Mouse (Mus musculus): Measurements from ENCODE around the gene Syt16. TPM values are rescaled to one million over a fixed set of nuclear protein-coding genes. Genes with fewer than 3 reads are reported as not detected.

The Syt16 gene
- polyA plus RNA-seq, 1 experiment from 2014 or later: 0.07 TPM

GRCm38 (mm10) chr12:74192552-74192951 is 195.1 kb downstream of the Syt16 start:
- Histone ChIP-seq H3K4me2 (no peak overlapping the region), H3K27me3 (replicated peaks) (no peaks in the 10 kb centered on the region), H3K9me3 (replicated peaks) (no peaks in the 10 kb centered on the region), H3K4me1 (no peaks in the 10 kb centered on the region), H3K4me3 (no peak overlapping the region), H3K27ac (no peak overlapping the region), H3K36me3 (no peaks in the 10 kb centered on the region), H3K9ac (no peak overlapping the region)
- 58% methylated on average over 4 of the region's 4 CpGs for WGBS (ENCODE audit: insufficient replicate concordance)
- no peak for ATAC-seq

GRCm38 (mm10) chr12:74201410-74201809 is 203.9 kb downstream of the Syt16 start:
- no peak overlapping the region for H3K4me2 ChIP-seq
- no peak overlapping the region for H3K4me3 ChIP-seq
- H3K27me3 ChIP-seq (replicated peaks): no peaks in the 10 kb centered on the region
- H3K36me3 ChIP-seq: no peaks in the 10 kb centered on the region
- ATAC-seq: no peak
- 71% methylated on average over 5 of the region's 5 CpGs for WGBS (ENCODE audit: insufficient replicate concordance)
- H3K4me1 ChIP-seq: no peaks in the 10 kb centered on the region
- H3K27ac ChIP-seq: no peak overlapping the region
- no peak overlapping the region for H3K9ac ChIP-seq
- H3K9me3 ChIP-seq (replicated peaks): no peaks in the 10 kb centered on the region

DNA sequence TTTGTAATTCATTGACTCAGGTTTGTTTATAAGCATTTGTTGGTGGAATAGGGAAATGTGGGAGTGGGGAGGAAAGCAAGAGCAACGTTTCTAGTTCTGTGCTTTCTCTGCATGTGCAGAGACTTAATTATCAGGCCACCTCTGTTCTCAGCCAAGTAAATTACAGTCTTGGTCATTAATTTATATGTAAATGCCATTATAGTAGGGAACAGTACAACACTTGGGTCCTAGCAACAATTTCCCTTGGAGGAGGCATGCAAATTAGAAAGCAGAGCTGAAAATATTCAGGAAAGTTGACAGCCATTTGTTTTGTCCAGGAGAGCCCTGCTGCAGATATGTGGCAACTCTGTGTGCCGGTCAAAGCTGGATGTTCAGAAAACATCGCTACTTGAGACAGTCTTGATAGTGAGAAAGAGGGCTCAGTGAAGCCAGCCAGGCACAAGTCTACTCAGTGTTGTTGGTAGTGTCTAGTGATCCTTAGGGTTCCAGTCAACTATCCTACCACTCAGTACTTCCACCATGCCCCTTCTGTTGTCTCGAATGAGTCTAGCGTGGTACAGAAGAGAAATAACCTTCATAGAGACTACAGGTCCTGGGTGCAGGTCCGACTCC is 205.1 kb downstream of the Syt16 start:
- H3K9ac ChIP-seq: no peak overlapping the region
- H3K9me3 ChIP-seq (replicated peaks): no peaks in the 10 kb centered on the region
- no peak overlapping the region for H3K4me2 ChIP-seq
- H3K27ac ChIP-seq: no peak overlapping the region
- no peak overlapping the region for H3K4me3 ChIP-seq
- ATAC-seq: no peak
- no peaks in the 10 kb centered on the region for H3K36me3 ChIP-seq
- no peaks in the 10 kb centered on the region for H3K27me3 ChIP-seq (replicated peaks)
- no peaks in the 10 kb centered on the region for H3K4me1 ChIP-seq
- WGBS (ENCODE audit: insufficient replicate concordance): 69% methylated on average over 6 of the region's 6 CpGs

DNA sequence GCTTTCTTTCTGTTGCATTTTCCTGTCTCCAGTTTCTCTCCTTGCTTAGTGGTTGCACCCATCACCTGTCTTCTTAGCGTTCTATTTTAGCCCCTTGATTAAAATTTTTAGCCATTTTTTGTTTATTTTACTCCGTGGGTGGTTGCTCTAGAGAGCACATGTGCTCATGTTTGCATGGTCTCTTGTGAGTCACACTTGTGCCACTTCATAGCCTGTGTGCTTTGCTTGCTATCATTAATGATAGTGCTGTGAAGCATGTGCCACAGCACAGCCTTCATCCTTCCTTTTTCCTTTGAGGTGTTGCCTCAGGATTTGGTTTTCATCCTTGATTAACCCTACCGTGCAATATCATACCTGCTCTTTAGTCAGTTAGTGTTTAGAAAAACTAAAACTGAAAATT is 214.7 kb downstream of the Syt16 start:
- no peaks in the 10 kb centered on the region for H3K27me3 ChIP-seq (replicated peaks)
- ATAC-seq: no peak
- H3K27ac ChIP-seq: no peak overlapping the region
- no peaks in the 10 kb centered on the region for H3K9me3 ChIP-seq (replicated peaks)
- H3K4me1 ChIP-seq: no peaks in the 10 kb centered on the region
- no peaks in the 10 kb centered on the region for H3K36me3 ChIP-seq
- H3K4me2 ChIP-seq: no peak overlapping the region
- no peak overlapping the region for H3K4me3 ChIP-seq
- H3K9ac ChIP-seq: no peak overlapping the region
- WGBS (ENCODE audit: insufficient replicate concordance): 51% methylated on average over 3 of the region's 3 CpGs

DNA sequence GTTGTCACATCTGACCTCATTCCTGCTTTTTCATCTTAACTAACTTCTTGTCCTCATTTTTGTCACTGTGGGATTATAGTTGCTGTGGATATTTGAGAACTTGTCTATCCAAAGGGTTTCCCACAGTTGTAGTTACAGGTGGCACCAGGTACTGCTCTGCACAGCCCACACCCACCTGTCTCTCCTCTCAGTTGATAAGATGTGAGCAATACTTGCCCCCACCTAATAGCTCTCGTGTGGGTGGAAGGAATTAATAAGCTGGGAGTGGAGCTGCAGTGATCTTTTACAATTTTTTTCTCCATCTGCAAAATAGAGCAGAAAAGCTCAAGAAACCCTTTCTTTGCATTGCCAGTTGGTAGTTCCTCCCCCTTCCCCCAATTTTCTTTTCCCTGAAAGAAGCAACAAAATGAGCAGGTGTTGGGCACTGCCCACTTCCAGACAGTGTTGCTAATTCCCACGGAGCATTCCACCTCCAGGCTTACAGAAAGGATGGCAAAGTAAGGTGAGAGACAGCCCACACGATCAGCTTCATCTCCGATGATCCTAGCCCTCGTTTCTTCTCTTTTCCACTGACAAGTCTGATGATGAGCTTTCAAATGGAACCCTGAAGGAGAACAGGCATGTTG is 218.8 kb downstream of the Syt16 start:
- Histone ChIP-seq H3K9ac (no peak overlapping the region), H3K27me3 (replicated peaks) (no peaks in the 10 kb centered on the region), H3K9me3 (replicated peaks) (no peaks in the 10 kb centered on the region), H3K27ac (no peak overlapping the region), H3K36me3 (no peaks in the 10 kb centered on the region), H3K4me3 (no peak overlapping the region), H3K4me2 (no peak overlapping the region), H3K4me1 (no peaks in the 10 kb centered on the region)
- no peak for ATAC-seq
- 56% methylated on average over 5 of the region's 5 CpGs for WGBS (ENCODE audit: insufficient replicate concordance)

DNA sequence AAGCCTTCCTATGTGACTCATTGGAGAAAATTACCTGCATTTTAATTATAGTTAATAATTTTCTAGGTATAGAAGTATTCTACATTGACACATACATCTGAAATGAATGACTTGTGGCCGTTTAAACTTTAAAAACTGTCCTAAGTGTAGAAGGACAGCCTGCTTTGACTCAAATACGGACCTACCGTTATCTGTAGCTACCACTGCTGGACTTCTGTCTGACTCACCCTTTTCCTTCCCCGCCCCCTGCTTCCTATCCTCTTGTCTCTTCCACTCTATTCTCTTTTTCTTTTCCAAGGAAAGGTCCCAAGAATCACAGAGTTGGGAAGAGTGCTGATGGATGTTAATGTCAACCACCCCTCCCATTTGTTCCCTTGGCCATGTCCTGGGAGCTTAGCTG is 222.4 kb downstream of the Syt16 start:
- WGBS (ENCODE audit: insufficient replicate concordance): 36% methylated on average over 4 of the region's 4 CpGs
- Histone ChIP-seq H3K9ac (no peak overlapping the region), H3K4me2 (no peak overlapping the region), H3K9me3 (replicated peaks) (no peaks in the 10 kb centered on the region), H3K36me3 (no peaks in the 10 kb centered on the region), H3K27me3 (replicated peaks) (no peaks in the 10 kb centered on the region), H3K27ac (no peak overlapping the region), H3K4me1 (no peaks in the 10 kb centered on the region), H3K4me3 (no peak overlapping the region)
- no peak for ATAC-seq

DNA sequence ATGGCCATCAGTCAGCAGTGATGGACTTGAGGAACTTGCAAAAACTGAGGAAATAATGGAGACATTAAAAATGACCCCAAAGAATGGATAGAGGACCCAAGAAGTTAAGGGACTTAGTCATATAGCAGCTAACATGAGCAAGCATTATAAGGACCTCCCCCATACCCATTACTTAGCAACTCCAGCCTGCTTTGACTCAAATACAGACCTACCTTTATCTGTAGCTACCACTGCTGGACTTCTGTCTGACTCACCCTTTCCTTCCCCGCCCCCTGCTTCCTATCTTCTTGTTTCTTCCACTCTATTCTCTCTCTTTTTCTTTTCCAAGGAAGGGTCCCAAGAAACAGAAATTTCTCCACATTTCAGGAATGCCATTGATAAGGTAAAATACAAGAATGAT is 223.2 kb downstream of the Syt16 start:
- H3K4me3 ChIP-seq: no peak overlapping the region
- H3K27me3 ChIP-seq (replicated peaks): no peaks in the 10 kb centered on the region
- peak; percentile 63 for ATAC-seq
- no peaks in the 10 kb centered on the region for H3K4me1 ChIP-seq
- no peak overlapping the region for H3K4me2 ChIP-seq
- no peak overlapping the region for H3K9ac ChIP-seq
- H3K9me3 ChIP-seq (replicated peaks): no peaks in the 10 kb centered on the region
- H3K36me3 ChIP-seq: no peaks in the 10 kb centered on the region
- 48% methylated on average over 1 of the region's 1 CpGs for WGBS (ENCODE audit: insufficient replicate concordance)
- no peak overlapping the region for H3K27ac ChIP-seq

DNA sequence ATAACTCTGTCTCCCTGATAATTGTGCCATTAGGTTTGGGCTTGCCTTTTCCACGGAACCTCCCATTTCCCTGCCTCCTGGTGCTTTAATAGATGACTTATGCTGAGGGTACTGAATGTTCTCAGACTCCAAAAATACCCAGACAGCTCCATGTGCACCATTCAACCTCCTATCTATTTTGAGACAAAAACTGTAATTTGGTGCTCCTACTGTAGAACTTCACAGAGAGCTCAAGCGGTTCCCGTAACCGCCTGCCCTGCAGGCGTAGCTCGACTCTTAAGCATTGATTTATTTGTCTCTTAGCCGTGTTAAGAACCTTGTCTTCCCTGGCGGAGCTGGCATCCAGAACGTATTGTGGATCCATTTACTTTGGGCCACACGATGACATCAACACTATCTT is 233.3 kb downstream of the Syt16 start:
- Histone ChIP-seq H3K4me1 (no peaks in the 10 kb centered on the region), H3K9ac (no peak overlapping the region)
- WGBS (ENCODE audit: insufficient replicate concordance): 72% methylated on average over 10 of the region's 10 CpGs

DNA sequence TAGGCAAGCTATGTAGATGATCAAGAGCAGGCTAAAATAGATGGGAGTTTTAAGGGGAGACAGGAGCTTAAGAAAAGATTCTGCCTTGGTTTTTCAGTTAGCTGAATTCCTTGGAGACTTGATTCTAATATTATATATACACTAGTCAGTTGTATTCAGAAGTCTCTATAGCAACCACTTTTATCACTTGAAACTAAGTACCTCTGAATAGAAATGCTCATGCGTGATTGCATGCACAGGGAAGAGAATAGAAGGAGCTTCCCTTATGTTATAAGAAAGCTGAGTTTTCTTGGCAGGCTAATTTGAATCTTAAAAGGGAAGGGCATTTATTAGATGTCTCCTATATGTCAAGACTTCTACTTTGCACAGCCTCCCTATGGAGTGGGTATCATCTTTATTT is 235.4 kb downstream of the Syt16 start:
- H3K4me1 ChIP-seq: no peaks in the 10 kb centered on the region
- H3K9ac ChIP-seq: no peak overlapping the region
- no peaks in the 10 kb centered on the region for H3K27me3 ChIP-seq (replicated peaks)
- 65% methylated on average over 1 of the region's 1 CpGs for WGBS (ENCODE audit: insufficient replicate concordance)
- no peak for ATAC-seq
- H3K4me2 ChIP-seq: no peak overlapping the region
- no peaks in the 10 kb centered on the region for H3K9me3 ChIP-seq (replicated peaks)
- no peak overlapping the region for H3K4me3 ChIP-seq
- no peak overlapping the region for H3K27ac ChIP-seq
- no peaks in the 10 kb centered on the region for H3K36me3 ChIP-seq

More for the DNA sequence above, 233.3 kb downstream of the Syt16 start:
- Histone ChIP-seq H3K4me3 (no peak overlapping the region), H3K36me3 (no peaks in the 10 kb centered on the region), H3K27ac (no peak overlapping the region), H3K4me2 (no peak overlapping the region), H3K9me3 (replicated peaks) (no peaks in the 10 kb centered on the region), H3K27me3 (replicated peaks) (no peaks in the 10 kb centered on the region)
- no peak for ATAC-seq

DNA sequence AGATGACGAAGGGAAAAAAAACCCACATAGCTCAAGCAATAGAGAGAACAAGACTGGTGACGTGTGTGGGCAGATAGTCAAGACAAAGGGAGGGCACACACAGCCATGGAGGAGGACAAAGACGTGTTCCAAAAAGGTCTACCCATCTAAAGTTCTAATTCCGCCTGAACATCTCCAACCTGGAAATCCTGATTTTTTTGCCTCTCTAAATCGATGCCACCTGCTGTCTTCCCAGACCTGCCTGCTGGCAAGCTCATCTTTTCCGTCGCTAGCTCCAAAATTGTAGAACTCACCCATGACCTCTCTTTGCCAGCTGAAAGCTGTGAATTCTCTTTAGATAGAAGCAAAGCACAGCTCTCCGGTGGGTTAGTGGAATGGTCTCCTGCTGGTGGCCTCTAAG is 238.7 kb downstream of the Syt16 start:
- Histone ChIP-seq H3K36me3 (no peaks in the 10 kb centered on the region), H3K27me3 (replicated peaks) (no peaks in the 10 kb centered on the region), H3K4me2 (no peak overlapping the region), H3K9me3 (replicated peaks) (no peaks in the 10 kb centered on the region), H3K4me3 (no peak overlapping the region), H3K9ac (no peak overlapping the region), H3K4me1 (no peaks in the 10 kb centered on the region), H3K27ac (no peak overlapping the region)
- 68% methylated on average over 8 of the region's 8 CpGs for WGBS (ENCODE audit: insufficient replicate concordance)
- ATAC-seq: no peak

- no peaks in the 10 kb centered on the region for H3K27me3 ChIP-seq (replicated peaks)
- no peak for ATAC-seq
- H3K36me3 ChIP-seq: no peaks in the 10 kb centered on the region
- H3K4me1 ChIP-seq: no peaks in the 10 kb centered on the region
- no peak overlapping the region for H3K27ac ChIP-seq
- WGBS (ENCODE audit: insufficient replicate concordance): 61% methylated on average over 7 of the region's 7 CpGs
- H3K9me3 ChIP-seq (replicated peaks): no peaks in the 10 kb centered on the region
- no peak overlapping the region for H3K4me3 ChIP-seq
- no peak overlapping the region for H3K9ac ChIP-seq
- no peak overlapping the region for H3K4me2 ChIP-seq
These were observed 240.6 kb downstream of the Syt16 start for GRCm38 (mm10) chr12:74238056-74238455.

GRCm38 (mm10) chr12:74238806-74239205 is 241.3 kb downstream of the Syt16 start:
- WGBS (ENCODE audit: insufficient replicate concordance): 68% methylated on average over 2 of the region's 2 CpGs
- no peaks in the 10 kb centered on the region for H3K27me3 ChIP-seq (replicated peaks)
- no peak overlapping the region for H3K4me2 ChIP-seq
- no peaks in the 10 kb centered on the region for H3K36me3 ChIP-seq
- no peak overlapping the region for H3K27ac ChIP-seq
- H3K4me1 ChIP-seq: no peaks in the 10 kb centered on the region
- H3K9ac ChIP-seq: no peak overlapping the region
- ATAC-seq: no peak
- H3K9me3 ChIP-seq (replicated peaks): no peaks in the 10 kb centered on the region
- no peak overlapping the region for H3K4me3 ChIP-seq

- no peak for ATAC-seq
- Histone ChIP-seq H3K36me3 (no peaks in the 10 kb centered on the region), H3K27me3 (replicated peaks) (no peaks in the 10 kb centered on the region), H3K9ac (no peak overlapping the region), H3K4me3 (no peak overlapping the region), H3K9me3 (replicated peaks) (no peaks in the 10 kb centered on the region), H3K4me1 (no peaks in the 10 kb centered on the region), H3K27ac (no peak overlapping the region), H3K4me2 (no peak overlapping the region)
- 52% methylated on average over 3 of the region's 3 CpGs for WGBS (ENCODE audit: insufficient replicate concordance)
These were observed 267.4 kb downstream of the Syt16 start for GRCm38 (mm10) chr12:74264846-74265245.
